Comparison of ENCODE assay signal across 9 mouse cellular contexts in the genomic region with DNA sequence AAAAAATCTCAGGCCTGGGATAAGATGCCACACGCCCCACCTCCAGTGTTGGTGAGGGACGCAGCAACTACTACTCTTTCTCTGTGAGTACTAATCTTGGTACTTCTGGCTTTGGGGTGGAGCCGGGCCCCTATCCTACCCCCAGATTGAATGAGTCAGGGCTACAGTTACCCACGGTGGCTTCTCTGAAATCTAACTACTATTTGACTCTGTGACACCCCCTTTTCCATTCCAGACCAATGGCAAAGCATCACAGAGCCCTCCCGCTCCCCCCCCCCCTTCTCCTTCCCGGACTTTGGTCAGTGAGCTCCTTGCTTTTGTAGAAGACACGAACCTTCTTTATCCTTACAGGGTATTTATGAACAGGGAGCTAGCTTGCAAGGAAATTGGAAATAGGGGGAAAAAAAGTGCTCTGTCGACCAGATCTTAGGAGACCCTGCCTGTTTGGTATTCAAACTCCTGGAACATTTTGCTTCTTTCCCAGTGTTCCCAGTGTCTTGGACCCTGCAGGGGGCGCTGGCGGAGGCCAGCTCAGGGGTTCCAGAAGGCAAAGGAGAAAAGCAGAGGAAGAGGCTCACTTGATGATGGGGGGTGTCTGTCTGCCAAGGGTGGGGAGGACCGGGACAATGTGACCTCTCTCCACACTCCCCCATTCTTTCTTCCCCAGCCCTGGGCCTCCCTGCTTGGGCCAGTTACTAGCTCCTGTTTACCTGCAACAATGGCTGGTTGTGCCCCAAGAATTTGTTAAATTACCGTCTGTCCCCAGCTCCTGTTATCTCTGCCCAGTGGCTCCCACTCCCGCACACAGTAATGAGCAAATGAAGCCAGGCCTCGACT. TPM values are rescaled to one million over a fixed set of nuclear protein-coding genes. Genes with fewer than 3 reads are reported as not detected.
DNase-seq lines count a peak whose midpoint lies in the region; ATAC-seq lines count a peak whose summit lies in the region.
"Had no signal": no experiment of that assay in that cellular context is flagged by ENCODE, and none has a peak within 500 bp of the region (broad histone marks: within the 10 kb centered on the region; RNA-seq: fewer than 3 reads in every experiment).

No protein-coding gene starts in this region.

- H3K4me1 ChIP-seq in lung, embryonic 16.5 days (replicated peaks; ENCODE audit: control insufficient read depth, insufficient read depth, low read length), result peaks cover 23% of the 10 kb centered on the region
- H3K4me1 ChIP-seq in intestine, embryonic 14.5 days (replicated peaks; ENCODE audit: control insufficient read depth, insufficient read depth, low read length), result peaks cover 41% of the 10 kb centered on the region
- H3K4me1 ChIP-seq in neural tube, embryonic 12.5 days, result peaks cover 64% of the 10 kb centered on the region

- peak overlapping the region; percentile 90 for H3K4me3 ChIP-seq in lung, embryonic 16.5 days (ENCODE audit: low read length)
- H3K4me3 ChIP-seq in intestine, embryonic 14.5 days (ENCODE audit: low read depth, low read length), result peak overlapping the region; percentile 83
- peak overlapping the region; percentile 100 for H3K4me3 ChIP-seq in neural tube, embryonic 12.5 days

- H3K9me3 ChIP-seq in lung, embryonic 16.5 days (ENCODE audit: control insufficient read depth, low read length), result no peaks in the 10 kb centered on the region
- H3K9me3 ChIP-seq in intestine, embryonic 14.5 days (ENCODE audit: control insufficient read depth, low read length), result no peaks in the 10 kb centered on the region
- no peaks in the 10 kb centered on the region for H3K9me3 ChIP-seq in neural tube, embryonic 12.5 days

- H3K36me3 ChIP-seq in lung, embryonic 16.5 days (ENCODE audit: control insufficient read depth, insufficient read depth, low read length), result 0 out of 2 replicates have a peak, but pooled peaks cover 2% of the 10 kb centered on the region
- H3K36me3 ChIP-seq in intestine, embryonic 14.5 days (ENCODE audit: control insufficient read depth, insufficient read depth, low read length), result peaks cover 19% of the 10 kb centered on the region
- H3K36me3 ChIP-seq in neural tube, embryonic 12.5 days, result peaks cover 33% of the 10 kb centered on the region

- DNase-seq in adrenal gland, adult (ENCODE audit: inconsistent age in 2 of 2, low spot score in 1 of 2), result peak; percentile 35 to 55
- no peak for DNase-seq in adrenal gland, adult 8-10 months
- DNase-seq in lung, postnatal 10 days, result no peak
- peak; percentile 73 for DNase-seq in intestine, embryonic 14.5 days (ENCODE audit: low spot score)
- no peak for DNase-seq in gastrocnemius, postnatal 25 days

- ATAC-seq in lung, embryonic 16.5 days (ENCODE audit: low read depth), result no peak
- no peak for ATAC-seq in intestine, embryonic 14.5 days (replicated peaks; ENCODE audit: low FRiP score, low TSS enrichment, low read depth)
- ATAC-seq in neural tube, embryonic 12.5 days (ENCODE audit: low FRiP score, low read depth), result no peak; the same call in 1 of the 2 replicates
- ATAC-seq in granulocyte monocyte progenitor cell, adult 5-6 weeks (replicated peaks; ENCODE audit: poor library complexity, severe bottlenecking), result no peak

- peak overlapping the region; percentile 90; the same call in 1 of the 2 replicates for H3K9ac ChIP-seq in lung, embryonic 16.5 days (ENCODE audit: low read length)
- peak overlapping the region; percentile 92 for H3K9ac ChIP-seq in intestine, embryonic 14.5 days (ENCODE audit: low read length)
- H3K9ac ChIP-seq in neural tube, embryonic 12.5 days, result peak overlapping the region; percentile 100

- H3K27me3 ChIP-seq in lung, embryonic 16.5 days (ENCODE audit: control insufficient read depth, insufficient read depth, low read depth, low read length), result peaks cover 17% of the 10 kb centered on the region
- H3K27me3 ChIP-seq in intestine, embryonic 14.5 days (replicated peaks; ENCODE audit: control insufficient read depth, insufficient read depth, low read length), result peaks cover 12% of the 10 kb centered on the region
- H3K27me3 ChIP-seq in neural tube, embryonic 12.5 days (replicated peaks), result no peaks in the 10 kb centered on the region

- WGBS in lung, embryonic 16.5 days, result 14% methylated on average over 14 of the region's 14 CpGs
- WGBS in intestine, embryonic 14.5 days, result 13% methylated on average over 14 of the region's 14 CpGs
- WGBS in neural tube, embryonic 12.5 days, result 2% methylated on average over 13 of the region's 14 CpGs

- peak overlapping the region; percentile 99 for H3K4me2 ChIP-seq in lung, embryonic 16.5 days (ENCODE audit: low read depth, low read length)
- peak overlapping the region; percentile 69 for H3K4me2 ChIP-seq in intestine, embryonic 14.5 days (ENCODE audit: low read length)
- H3K4me2 ChIP-seq in neural tube, embryonic 12.5 days (replicated peaks), result peak overlapping the region; percentile 81

- H3K27ac ChIP-seq in lung, embryonic 16.5 days (ENCODE audit: low read length), result no peak overlapping the region
- H3K27ac ChIP-seq in intestine, embryonic 14.5 days (ENCODE audit: low read depth), result peak overlapping the region; percentile 6; the same call in 1 of the 2 replicates
- peak overlapping the region; percentile 99 for H3K27ac ChIP-seq in neural tube, embryonic 12.5 days

RNA-seq across cellular contexts. Expression of a gene that starts 1.9 kb away (rescaled TPM):
- 10 to 100 TPM; 17.5 to 27.3 (median 21.7) TPM for total RNA-seq in adrenal gland, adult 8-10 months (2022)
- 3.9 and 6.0 TPM in 2 replicates for polyA plus RNA-seq in lung, embryonic 16.5 days (2015; fragmentation: Nextera tagmentation; extraction: Ambion mirVana)
- polyA plus RNA-seq in intestine, embryonic 14.5 days (2014; fragmentation: Nextera tagmentation; extraction: Ambion mirVana), result 16.0 and 16.5 TPM in 2 replicates
- 122 and 129 TPM in 2 replicates for polyA plus RNA-seq in neural tube, embryonic 12.5 days (2016; fragmentation: Nextera tagmentation; extraction: Ambion mirVana)
- total RNA-seq in granulocyte monocyte progenitor cell, adult 5-6 weeks (2014; fragmentation: Nextera tagmentation), result not detected in 2 replicates
- total RNA-seq in granulocyte monocyte progenitor cell, adult 5-6 weeks (2017), result not detected in 2 replicates
- under 1 TPM; 0.29 to 0.61 TPM for total RNA-seq in gastrocnemius, postnatal 25 days (2021)
- total RNA-seq: neutrophil, adult 5-6 weeks had no signal

RNA-seq across cellular contexts. Expression of a gene that starts 34.8 kb away (rescaled TPM):
- under 1 TPM in 1 of 4 experiments, not detected in 3; 0.93 TPM for total RNA-seq in adrenal gland, adult 8-10 months (2022)
- polyA plus RNA-seq in lung, embryonic 16.5 days (2015; fragmentation: Nextera tagmentation; extraction: Ambion mirVana), result 9.7 and 9.8 TPM in 2 replicates
- 5.0 and 6.3 TPM in 2 replicates for polyA plus RNA-seq in intestine, embryonic 14.5 days (2014; fragmentation: Nextera tagmentation; extraction: Ambion mirVana)
- polyA plus RNA-seq in neural tube, embryonic 12.5 days (2016; fragmentation: Nextera tagmentation; extraction: Ambion mirVana), result not detected in 2 replicates
- total RNA-seq in granulocyte monocyte progenitor cell, adult 5-6 weeks (2014; fragmentation: Nextera tagmentation), result not detected in 2 replicates
- total RNA-seq in granulocyte monocyte progenitor cell, adult 5-6 weeks (2017), result not detected in 2 replicates
- not detected for total RNA-seq in gastrocnemius, postnatal 25 days (2021)
- total RNA-seq: neutrophil, adult 5-6 weeks had no signal

RNA-seq across cellular contexts. Expression of a gene that starts 53.2 kb away (rescaled TPM):
- 10 to 100 TPM; 24.6 to 53.8 (median 41.2) TPM for total RNA-seq in adrenal gland, adult 8-10 months (2022)
- polyA plus RNA-seq in lung, embryonic 16.5 days (2015; fragmentation: Nextera tagmentation; extraction: Ambion mirVana), result 28.1 and 31.4 TPM in 2 replicates
- 15.2 and 21.5 TPM in 2 replicates for polyA plus RNA-seq in intestine, embryonic 14.5 days (2014; fragmentation: Nextera tagmentation; extraction: Ambion mirVana)
- 23.8 and 24.9 TPM in 2 replicates for polyA plus RNA-seq in neural tube, embryonic 12.5 days (2016; fragmentation: Nextera tagmentation; extraction: Ambion mirVana)
- total RNA-seq in granulocyte monocyte progenitor cell, adult 5-6 weeks (2014; fragmentation: Nextera tagmentation), result 9.2 and 23.1 TPM in 2 replicates
- 2.9 and 7.1 TPM in 2 replicates for total RNA-seq in granulocyte monocyte progenitor cell, adult 5-6 weeks (2017)
- total RNA-seq in gastrocnemius, postnatal 25 days (2021), result 10 to 100 TPM; 13.8 to 14.1 TPM

Comparison
In these comparisons a context has a peak if more than half of its experiments do, and no peak if none do; other contexts are left out.
1. DNase-seq: peak in adrenal gland, adult (2 of 2) and intestine, embryonic 14.5 days (single experiment); none in adrenal gland, adult 8-10 months (single experiment), lung, postnatal 10 days (single experiment) and gastrocnemius, postnatal 25 days (single experiment).
2. RNA of a gene that starts 1.9 kb away (total RNA-seq): 17.5 to 27.3 TPM in adrenal gland, adult 8-10 months; 0.29 to 0.61 TPM in gastrocnemius, postnatal 25 days and not detected in granulocyte monocyte progenitor cell, adult 5-6 weeks; every median in the first group is over 10 times any median in the second.
3. Peak in every context shown above with its lines, with median percentiles within 50 percentile points of each other: H3K4me2 ChIP-seq, H3K4me3 ChIP-seq and H3K9ac ChIP-seq.